ENCODE assay signal across 30 mouse cellular contexts in genomic region chr17:31503337-31503736, GRCm38 (mm10). TPM values are rescaled to one million over a fixed set of nuclear protein-coding genes. Genes with fewer than 3 reads are reported as not detected.
DNase-seq lines count a peak whose midpoint lies in the region; ATAC-seq and TF ChIP-seq lines count a peak whose summit lies in the region.
"Had no signal": no experiment of that assay in that cellular context is flagged by ENCODE, and none has a peak within 500 bp of the region (broad histone marks: within the 10 kb centered on the region; RNA-seq: fewer than 3 reads in every experiment).

No protein-coding gene starts in this region.

- no peak for ATAC-seq in embryonic facial prominence, embryonic 13.5 days (ENCODE audit: insufficient number of reproducible peaks, insufficient read depth, low FRiP score, low TSS enrichment, low read depth)
- no peak for ATAC-seq in liver, embryonic 12.5 days
- ATAC-seq in liver, postnatal 0 days = no peak
- ATAC-seq: activated CD4-positive, CD25-positive, alpha-beta regulatory T cell, adult 4 months; CD4-positive, CD25-positive, alpha-beta regulatory T cell, adult 4 months; forebrain, embryonic 15.5 days; forebrain, postnatal 0 days; Patski had no signal

- no peak for DNase-seq in embryonic facial prominence, embryonic 10.5 days (ENCODE audit: low spot score)
- no peak for DNase-seq in liver, postnatal 0 days
- DNase-seq in brain, adult 2 months (ENCODE audit: low read depth, low spot score) = peak; percentile 72
- DNase-seq in layer of hippocampus, adult 9-10 months (ENCODE audit: low spot score) = no peak
- DNase-seq in heart, postnatal 14 days = no peak
- DNase-seq: adrenal gland, adult 8-10 months; adrenal gland, postnatal 14 days; adrenal gland, postnatal 36 days; B cell, adult 2 months; cerebellum, adult 11 months; cerebellum, adult 18-20 months; cerebellum, adult 8-10 months; cerebellum, adult 9-11 months; cerebellum, postnatal 14 days; cerebellum, postnatal 36 days; embryo, embryonic 11 days; forebrain, postnatal 0 days had no signal

- peaks cover 98% of the 10 kb centered on the region for H3K36me3 ChIP-seq in embryonic facial prominence, embryonic 13.5 days
- H3K36me3 ChIP-seq in embryonic facial prominence, embryonic 10.5 days (replicated peaks) = peaks cover 100% of the 10 kb centered on the region
- H3K36me3 ChIP-seq in liver, embryonic 12.5 days = peaks cover 100% of the 10 kb centered on the region
- H3K36me3 ChIP-seq in liver, postnatal 0 days (replicated peaks; ENCODE audit: insufficient read depth, low read length) = peaks cover 42% of the 10 kb centered on the region
- H3K36me3 ChIP-seq in E14TG2a.4 (ENCODE audit: insufficient read depth, low read length) = peaks cover 99% of the 10 kb centered on the region

- intact Hi-C loops in heart, postnatal 14 days (cut with DNase I) = no loop called here

- no peak overlapping the region for H3K4me3 ChIP-seq in embryonic facial prominence, embryonic 13.5 days
- H3K4me3 ChIP-seq in embryonic facial prominence, embryonic 10.5 days = no peak overlapping the region
- no peak overlapping the region for H3K4me3 ChIP-seq in liver, embryonic 12.5 days
- H3K4me3 ChIP-seq in liver, postnatal 0 days (ENCODE audit: low read depth, low read length) = no peak overlapping the region
- 0 out of 2 replicates have a peak overlapping the region, but pooled peaks have one; percentile 24 for H3K4me3 ChIP-seq in E14TG2a.4 (replicated peaks; ENCODE audit: low read length)
- H3K4me3 ChIP-seq: embryonic facial prominence, embryonic 12.5 days; embryonic facial prominence, embryonic 15.5 days; erythroblast, embryonic 14.5 days; forebrain, embryonic 10.5 days; forebrain, embryonic 12.5 days; forebrain, embryonic 15.5 days had no signal

- no peak for TF ChIP-seq EP300 in liver, postnatal 0 days (IDR thresholded peaks at IDR 0.05; ENCODE audit: low read depth)

- WGBS in embryonic facial prominence, embryonic 13.5 days = 94% methylated on average over 12 of the region's 12 CpGs
- 91% methylated on average over 12 of the region's 12 CpGs for WGBS in embryonic facial prominence, embryonic 10.5 days
- WGBS in liver, embryonic 12.5 days (ENCODE audit: insufficient replicate concordance) = 87% methylated on average over 12 of the region's 12 CpGs
- 92% methylated on average over 12 of the region's 12 CpGs for WGBS in liver, postnatal 0 days (ENCODE audit: insufficient replicate concordance)

- H3K4me2 ChIP-seq in embryonic facial prominence, embryonic 13.5 days = no peak overlapping the region
- H3K4me2 ChIP-seq in liver, embryonic 12.5 days = peak overlapping the region; percentile 45; the same call in 1 of the 2 replicates
- H3K4me2 ChIP-seq in liver, postnatal 0 days (ENCODE audit: low read depth, low read length) = no peak overlapping the region
- H3K4me2 ChIP-seq: embryonic facial prominence, embryonic 12.5 days; embryonic facial prominence, embryonic 15.5 days; forebrain, embryonic 12.5 days; forebrain, embryonic 15.5 days had no signal

- no peak overlapping the region for H3K27ac ChIP-seq in embryonic facial prominence, embryonic 13.5 days
- no peak overlapping the region for H3K27ac ChIP-seq in embryonic facial prominence, embryonic 10.5 days (replicated peaks)
- 0 out of 2 replicates have a peak overlapping the region, but pooled peaks have one; percentile 52 for H3K27ac ChIP-seq in liver, embryonic 12.5 days
- no peak overlapping the region for H3K27ac ChIP-seq in liver, postnatal 0 days (ENCODE audit: low read depth)
- H3K27ac ChIP-seq: embryonic facial prominence, embryonic 12.5 days; embryonic facial prominence, embryonic 15.5 days; forebrain, embryonic 10.5 days; forebrain, embryonic 12.5 days; forebrain, embryonic 15.5 days had no signal

- 0 out of 2 replicates have a peak overlapping the region, but pooled peaks have one; percentile 0 for H3K9ac ChIP-seq in embryonic facial prominence, embryonic 13.5 days
- no peak overlapping the region for H3K9ac ChIP-seq in liver, embryonic 12.5 days
- no peak overlapping the region for H3K9ac ChIP-seq in liver, postnatal 0 days (replicated peaks)
- H3K9ac ChIP-seq: embryonic facial prominence, embryonic 12.5 days; embryonic facial prominence, embryonic 15.5 days; forebrain, embryonic 12.5 days; forebrain, embryonic 15.5 days; forebrain, postnatal 0 days had no signal

- H3K9me3 ChIP-seq in embryonic facial prominence, embryonic 13.5 days = no peaks in the 10 kb centered on the region
- no peaks in the 10 kb centered on the region for H3K9me3 ChIP-seq in embryonic facial prominence, embryonic 10.5 days
- no peaks in the 10 kb centered on the region for H3K9me3 ChIP-seq in liver, embryonic 12.5 days (replicated peaks)
- H3K9me3 ChIP-seq in liver, postnatal 0 days (ENCODE audit: low read length) = no peaks in the 10 kb centered on the region
- H3K9me3 ChIP-seq in E14TG2a.4 (ENCODE audit: low read length) = no peaks in the 10 kb centered on the region
- H3K9me3 ChIP-seq: embryonic facial prominence, embryonic 12.5 days; embryonic facial prominence, embryonic 15.5 days; forebrain, embryonic 10.5 days; forebrain, embryonic 12.5 days; forebrain, embryonic 15.5 days had no signal

- no peaks in the 10 kb centered on the region for H3K4me1 ChIP-seq in embryonic facial prominence, embryonic 13.5 days
- H3K4me1 ChIP-seq in embryonic facial prominence, embryonic 10.5 days = no peaks in the 10 kb centered on the region
- H3K4me1 ChIP-seq in liver, embryonic 12.5 days = peaks cover 43% of the 10 kb centered on the region
- H3K4me1 ChIP-seq in liver, postnatal 0 days (ENCODE audit: insufficient read depth) = peaks cover 3% of the 10 kb centered on the region; the same call in 1 of the 2 replicates
- H3K4me1 ChIP-seq in E14TG2a.4 (replicated peaks; ENCODE audit: low read depth, low read length) = peaks cover 74% of the 10 kb centered on the region
- H3K4me1 ChIP-seq: embryonic facial prominence, embryonic 12.5 days; embryonic facial prominence, embryonic 15.5 days; forebrain, embryonic 15.5 days had no signal

- TF ChIP-seq CTCF in liver, postnatal 0 days (IDR thresholded peaks at IDR 0.05; ENCODE audit: low read depth) = no peak
- no peak for TF ChIP-seq CTCF in E14TG2a.4 (conservative IDR thresholded peaks at IDR 0.05; ENCODE audit: low read length)

- H3K27me3 ChIP-seq in embryonic facial prominence, embryonic 13.5 days = no peaks in the 10 kb centered on the region
- H3K27me3 ChIP-seq in embryonic facial prominence, embryonic 10.5 days (replicated peaks; ENCODE audit: low read depth, poor library complexity, severe bottlenecking) = no peaks in the 10 kb centered on the region
- H3K27me3 ChIP-seq in liver, embryonic 12.5 days (replicated peaks) = no peaks in the 10 kb centered on the region
- H3K27me3 ChIP-seq in liver, postnatal 0 days (ENCODE audit: insufficient read depth, low read length) = no peaks in the 10 kb centered on the region
- H3K27me3 ChIP-seq in E14TG2a.4 (ENCODE audit: insufficient read depth, low read length) = no peaks in the 10 kb centered on the region
- H3K27me3 ChIP-seq: CH12.LX; embryonic facial prominence, embryonic 12.5 days; embryonic facial prominence, embryonic 15.5 days; forebrain, embryonic 12.5 days; forebrain, embryonic 15.5 days; Patski had no signal

RNA-seq across cellular contexts. Expression of gene Wdr4, which starts 16.4 kb away (rescaled TPM):
- 35.7 and 39.0 TPM in 2 replicates for polyA plus RNA-seq in embryonic facial prominence, embryonic 13.5 days (2015; fragmentation: Nextera tagmentation; extraction: Ambion mirVana)
- 67.7 and 73.5 TPM in 2 replicates for polyA plus RNA-seq in embryonic facial prominence, embryonic 10.5 days (2016; fragmentation: Nextera tagmentation; extraction: Ambion mirVana)
- 42.2 and 46.1 TPM in 2 replicates for polyA plus RNA-seq in liver, embryonic 12.5 days (2016; fragmentation: Nextera tagmentation; extraction: Ambion mirVana)
- 8.9 and 10.0 TPM in 2 replicates for polyA plus RNA-seq in liver, postnatal 0 days (2015; fragmentation: Nextera tagmentation; extraction: Ambion mirVana)
- 1 to 10 TPM; 5.6 to 9.2 TPM for total RNA-seq in heart, postnatal 14 days (2021)

RNA-seq across cellular contexts. Expression of gene Ndufv3, which starts 16.6 kb away (rescaled TPM):
- 237 and 238 TPM in 2 replicates for polyA plus RNA-seq in embryonic facial prominence, embryonic 13.5 days (2015; fragmentation: Nextera tagmentation; extraction: Ambion mirVana)
- 242 and 244 TPM in 2 replicates for polyA plus RNA-seq in embryonic facial prominence, embryonic 10.5 days (2016; fragmentation: Nextera tagmentation; extraction: Ambion mirVana)
- polyA plus RNA-seq in liver, embryonic 12.5 days (2016; fragmentation: Nextera tagmentation; extraction: Ambion mirVana) = 214 and 215 TPM in 2 replicates
- 213 and 215 TPM in 2 replicates for polyA plus RNA-seq in liver, postnatal 0 days (2015; fragmentation: Nextera tagmentation; extraction: Ambion mirVana)
- 1,000 to 10,000 TPM; 1,261 to 1,328 TPM for total RNA-seq in heart, postnatal 14 days (2021)
